Mouse (Mus musculus): ENCODE results near the gene Cldn20. TPM values are rescaled to one million over a fixed set of nuclear protein-coding genes. Genes with fewer than 3 reads are reported as not detected.

The Cldn20 gene
- polyA plus RNA-seq (2012; ENCODE audit: low replicate concordance), result not detected in 2 replicates

DNA sequence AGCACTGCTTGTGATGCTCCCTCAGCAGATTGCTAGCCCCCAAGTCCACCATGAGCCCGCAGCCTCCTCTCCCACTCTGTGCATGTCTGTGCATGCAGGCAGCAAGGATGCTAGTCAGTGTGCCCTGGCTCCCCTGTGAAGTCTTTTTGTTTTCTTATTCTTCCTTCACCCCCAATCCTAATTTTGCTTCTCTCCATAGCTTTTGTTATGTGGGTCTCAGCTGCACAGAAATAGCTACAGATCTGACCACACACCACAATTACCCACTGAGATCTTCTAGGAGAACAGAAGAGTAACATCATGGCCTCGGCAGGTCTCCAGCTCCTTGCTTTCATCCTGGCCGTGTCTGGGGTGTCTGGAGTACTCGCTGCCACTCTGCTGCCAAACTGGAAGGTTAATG lies at the start of gene Cldn20:
Gene Cldn20 (plus strand): TSS at position 301 of the 400 bp plus-strand sequence.

DNA sequence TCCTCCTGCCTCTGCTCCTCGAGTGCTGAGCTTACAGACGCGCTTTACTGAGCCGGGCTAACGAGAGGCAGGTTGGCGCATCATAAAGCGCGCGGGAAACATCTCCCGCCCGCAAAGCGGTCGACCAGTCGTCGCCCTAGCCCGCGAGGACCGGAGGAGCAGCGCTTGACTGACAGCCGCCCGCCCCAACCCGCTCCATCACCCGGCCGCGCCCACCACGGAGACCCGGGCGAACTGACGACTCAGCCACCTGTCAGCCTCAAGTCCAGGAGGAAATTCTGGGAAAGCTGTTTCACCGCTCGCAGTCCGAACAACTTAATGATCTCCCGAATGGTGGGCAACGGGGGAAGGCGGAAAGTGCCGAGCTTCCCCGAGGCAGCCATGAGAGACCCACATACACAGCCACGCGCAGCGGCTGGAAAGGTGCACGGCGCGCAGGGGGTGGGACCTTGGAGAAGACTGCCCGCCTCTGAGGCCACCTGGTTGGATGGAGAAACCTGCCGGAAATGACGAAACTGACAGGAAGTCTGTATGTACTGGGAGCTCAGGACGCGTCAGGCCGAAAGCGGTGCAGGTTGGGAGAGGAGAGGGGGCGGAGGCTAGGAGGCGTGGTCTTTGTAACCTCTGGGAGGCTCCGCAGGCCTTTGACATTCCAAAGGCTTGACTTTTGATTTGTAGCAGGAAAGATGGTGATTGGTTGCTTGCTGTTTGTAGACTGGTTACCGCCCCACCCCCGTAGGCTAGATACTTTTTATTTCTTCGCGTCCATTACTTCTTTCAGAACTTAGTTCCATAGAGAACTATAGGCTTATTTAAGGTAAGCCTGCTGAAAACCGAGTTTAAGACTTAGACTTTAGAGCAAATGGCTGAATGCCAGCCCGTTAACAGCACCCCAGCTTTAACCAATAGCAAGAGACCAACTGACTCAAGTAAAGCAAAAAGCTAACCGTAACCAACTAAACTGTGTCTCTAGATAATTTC lies 25.3 kb downstream of the Cldn20 start, which contains the start of gene Tfb1m:
Gene Tfb1m (minus strand): TSS at position 451 of the 981 bp plus-strand sequence.

Other genes starting within 250 kb of the Cldn20 start
- 0.26 and 0.28 TPM in 2 replicates for gene Tiam2, start 206.0 kb upstream of the Cldn20 start, polyA plus RNA-seq (2012; ENCODE audit: low replicate concordance)
- 1.2 TPM in 1 of 2 replicates, not detected in the other for gene Tfb1m, start 25.2 kb downstream of the Cldn20 start, polyA plus RNA-seq (2012; ENCODE audit: low replicate concordance)
- gene Nox3, start 163.7 kb downstream of the Cldn20 start, polyA plus RNA-seq (2012; ENCODE audit: low replicate concordance), result not detected in 2 replicates